Comparison of ENCODE assay signal across 8 mouse cellular contexts in the genomic region with DNA sequence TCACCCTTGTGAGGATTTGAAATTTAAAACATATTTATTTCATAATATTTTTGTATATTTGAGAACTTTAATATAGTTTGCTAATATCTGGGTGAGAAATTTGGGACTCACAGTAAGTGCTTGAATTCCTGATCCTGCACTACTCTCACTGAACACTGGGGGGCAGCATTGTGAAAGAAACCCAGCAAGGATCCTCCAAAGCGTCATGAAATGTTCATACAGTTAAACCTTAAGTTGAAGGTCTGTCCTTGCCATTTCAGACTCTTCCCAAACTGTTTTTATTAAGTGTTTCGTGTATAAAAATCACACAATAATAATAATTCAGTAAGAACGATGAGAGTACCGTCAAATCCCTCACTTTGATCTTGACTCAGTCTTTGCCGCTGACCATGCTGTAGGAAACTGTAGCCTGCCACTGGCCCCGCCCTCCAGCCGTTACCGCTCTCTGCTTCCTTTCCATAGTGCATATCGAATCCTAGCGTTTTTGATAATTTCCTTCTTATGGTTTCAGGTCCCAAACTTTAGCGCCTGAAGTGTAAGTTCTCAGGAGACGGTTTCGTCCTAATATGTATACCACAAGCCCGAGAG. TPM values are rescaled to one million over a fixed set of nuclear protein-coding genes. Genes with fewer than 3 reads are reported as not detected.
A peak's percentile ranks its signal among the peaks of the same experiment; 100 is the strongest.
DNase-seq lines count a peak whose midpoint lies in the region; ATAC-seq and TF ChIP-seq lines count a peak whose summit lies in the region.

No protein-coding gene starts in this region.

- WGBS in hindbrain, embryonic 16.5 days = 23% methylated on average over 14 of the region's 14 CpGs

- peak overlapping the region; percentile 43 for H3K4me2 ChIP-seq in hindbrain, embryonic 16.5 days (ENCODE audit: low read length)

- no peaks in the 10 kb centered on the region for H3K9me3 ChIP-seq in hindbrain, embryonic 16.5 days (ENCODE audit: control insufficient read depth, low read length)

- no peaks in the 10 kb centered on the region for H3K27me3 ChIP-seq in Patski
- no peaks in the 10 kb centered on the region for H3K27me3 ChIP-seq in hindbrain, embryonic 16.5 days (replicated peaks; ENCODE audit: control insufficient read depth, insufficient read depth, low read length)

- H3K4me1 ChIP-seq in hindbrain, embryonic 16.5 days (ENCODE audit: control insufficient read depth, insufficient read depth, low read depth, low read length) = no peaks in the 10 kb centered on the region

- H3K27ac ChIP-seq in hindbrain, embryonic 16.5 days (ENCODE audit: low read depth, low read length) = no peak overlapping the region

- no peak overlapping the region for H3K4me3 ChIP-seq in hindbrain, embryonic 16.5 days (ENCODE audit: low read length)

- ATAC-seq in Patski = no peak
- ATAC-seq in hindbrain, embryonic 16.5 days = peak; percentile 73

- POLR2A ChIA-PET in Patski (lab: Charles Lee) = no interaction called here

- H3K9ac ChIP-seq in hindbrain, embryonic 16.5 days (ENCODE audit: low read depth, low read length) = no peak overlapping the region

- in situ Hi-C loops in Patski (cut with MboI; ENCODE audit: low pct_unique_long_range_greater_than_20kb) = loop anchor here (5.0 kb wide), 2 partner anchors 297 to 417 kb away; no protein-coding TSS in a partner anchor

- peak; percentile 85 for TF ChIP-seq CTCF in Patski (IDR thresholded peaks at IDR 0.05)

- no peak for DNase-seq in Patski (ENCODE audit: low read depth, low spot score)
- DNase-seq in cerebellum, postnatal 14 days = peak; percentile 91
- peak; percentile 87 to 88 for DNase-seq in frontal cortex, postnatal 25 days (ENCODE audit: low spot score in 2 of 2)
- DNase-seq in left cerebral cortex, adult 11 months (ENCODE audit: low spot score) = peak; percentile 80
- DNase-seq in lung, postnatal 4 days = peak; percentile 54 to 87
- peak; percentile 80 for DNase-seq in right cerebral cortex, adult 18-20 months
- DNase-seq in urinary bladder, adult 2 months (ENCODE audit: low spot score) = peak; percentile 49

- H3K36me3 ChIP-seq in hindbrain, embryonic 16.5 days (ENCODE audit: control insufficient read depth, insufficient read depth, low read length) = no peaks in the 10 kb centered on the region

- CTCF ChIA-PET in Patski (lab: Charles Lee) = interaction anchor here (1.0 to 1.9 kb wide), 7 partner anchors 10 to 132 kb away, joined by 3 to 15 read pairs (median 5); no protein-coding TSS in a partner anchor

RNA-seq across cellular contexts. Expression of gene Erv3, which starts 39.4 kb away (rescaled TPM):
- polyA plus RNA-seq in Patski (2021) = not detected
- not detected in 2 replicates for polyA plus RNA-seq in hindbrain, embryonic 16.5 days (2015; fragmentation: Nextera tagmentation; extraction: Ambion mirVana)
- polyA plus RNA-seq in urinary bladder, adult 2 months (2012; rRNA removed) = 0.33 and 0.37 TPM in 2 replicates
